Mouse (Mus musculus) forebrain, embryonic 11.5 days (tissue): ENCODE results near the gene Orm3. TPM values are rescaled to one million over a fixed set of nuclear protein-coding genes. Genes with fewer than 3 reads are reported as not detected.

Source experiments
- ATAC-seq: fragments of 200-750 bp; cut with Nextera tagmentation; replicated peaks from 2 replicates; pipeline ENCODE4 v1.8.0; 2017; ENCODE audit warnings: moderate TSS enrichment; ENCODE audit not compliant: low FRiP score
- DNase-seq: peaks from one replicate; pipeline ENCODE4 v3.0.0-alpha.2; 2017; ENCODE audit warnings: low spot score
- H3K27ac ChIP-seq: fragments of 300-500 bp; sonication (generic); 2 replicates; pipeline ENCODE4 v1.5.1; 2014; ENCODE audit warnings: low read depth, low read length
- H3K27me3 ChIP-seq: fragments of 300-500 bp; sonication (generic); 2 replicates; pipeline ENCODE4 v1.6.1; 2014; ENCODE audit warnings: mild to moderate bottlenecking, low read length, mixed read lengths; ENCODE audit not compliant: control insufficient read depth, insufficient read depth
- H3K36me3 ChIP-seq: fragments of 300-500 bp; sonication (generic); 2 replicates; pipeline ENCODE4 v1.6.1; 2014; ENCODE audit warnings: mild to moderate bottlenecking, low read length, moderate library complexity, mixed read lengths; ENCODE audit not compliant: control insufficient read depth, insufficient read depth
- H3K4me1 ChIP-seq: fragments of 300-500 bp; sonication (generic); replicated peaks from 2 replicates; pipeline ENCODE4 v1.6.1; 2014; ENCODE audit warnings: low read length, mixed read lengths; ENCODE audit not compliant: control insufficient read depth, insufficient read depth
- H3K4me2 ChIP-seq: fragments of 300-500 bp; sonication (generic); 2 replicates; pipeline ENCODE4 v1.6.1; 2014; ENCODE audit warnings: low read depth, mild to moderate bottlenecking, low read length, moderate library complexity, mixed read lengths; ENCODE audit not compliant: severe bottlenecking
- H3K4me3 ChIP-seq: fragments of 300-500 bp; sonication (generic); 2 replicates; pipeline ENCODE4 v1.5.1; 2014; ENCODE audit warnings: low read depth, low read length
- H3K9ac ChIP-seq: fragments of 300-500 bp; sonication (generic); 2 replicates; pipeline ENCODE4 v1.6.1; 2014; ENCODE audit warnings: low read length
- H3K9me3 ChIP-seq: fragments of 300-500 bp; sonication (generic); 2 replicates; pipeline ENCODE4 v1.6.1; 2016; ENCODE audit warnings: low read length, mixed read lengths; ENCODE audit not compliant: control insufficient read depth
- WGBS: fragments of 180-500 bp; shearing (Covaris S2); extraction: QIAGEN DNeasy Blood & Tissue Kit; methylation state at CpG from one replicate; pipeline ENCODE4 v1.1.7; 2014; 5-methylcytosine and 5-hydroxymethylcytosine counted together
- polyA plus RNA-seq: library from polyadenylated mRNA; unstranded; fragments of >200 nt; fragmentation: Nextera tagmentation; extraction: Ambion mirVana; gene quantifications from 2 replicates; pipeline ENCODE4 v1.2.1, GENCODE M21; 2014

Orm3 gene
- polyA plus RNA-seq, 1 experiment from 2014 or later: not detected

GRCm38 (mm10) chr4:63356981-63357570, 1.1 kb downstream of the Orm3 start:
- H3K9ac ChIP-seq: no peak overlapping the region
- no peak for DNase-seq
- no peaks in the 10 kb centered on the region for H3K4me1 ChIP-seq
- no peak for ATAC-seq
- H3K27me3 ChIP-seq: no peaks in the 10 kb centered on the region
- no peak overlapping the region for H3K4me2 ChIP-seq
- H3K4me3 ChIP-seq: no peak overlapping the region
- no peaks in the 10 kb centered on the region for H3K9me3 ChIP-seq
- WGBS: 61% methylated on average over 2 of the region's 2 CpGs
- no peaks in the 10 kb centered on the region for H3K36me3 ChIP-seq
- no peak overlapping the region for H3K27ac ChIP-seq

DNA sequence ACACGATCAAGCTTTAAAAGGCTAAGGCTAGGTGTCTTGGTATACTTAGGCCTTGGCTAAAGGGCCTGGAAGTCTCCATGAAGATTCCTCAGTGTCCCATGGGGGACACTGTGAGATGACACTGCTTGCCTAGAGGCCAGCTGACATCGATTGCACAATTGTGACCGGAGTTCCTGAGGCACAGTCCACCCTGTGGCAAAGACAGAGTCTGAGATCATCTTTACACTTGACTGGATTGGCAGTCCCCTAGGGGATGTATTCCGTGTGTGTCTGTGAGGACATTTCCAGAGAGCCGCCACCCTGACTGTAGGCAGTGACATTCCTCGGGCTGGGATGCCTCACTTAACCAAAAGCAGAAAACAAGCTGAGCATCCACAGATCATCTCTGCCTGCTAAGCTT, 3.9 kb downstream of the Orm3 start:
- no peak for DNase-seq
- WGBS: 84% methylated on average over 6 of the region's 6 CpGs
- no peak overlapping the region for H3K27ac ChIP-seq
- no peak overlapping the region for H3K4me3 ChIP-seq
- no peak overlapping the region for H3K9ac ChIP-seq
- no peaks in the 10 kb centered on the region for H3K9me3 ChIP-seq
- no peaks in the 10 kb centered on the region for H3K27me3 ChIP-seq
- ATAC-seq: no peak
- no peaks in the 10 kb centered on the region for H3K4me1 ChIP-seq
- no peaks in the 10 kb centered on the region for H3K36me3 ChIP-seq
- no peak overlapping the region for H3K4me2 ChIP-seq

GRCm38 (mm10) chr4:63362150-63362549, 6.2 kb downstream of the Orm3 start, which contains the start of gene Orm2:
Orm2 (plus strand) TSS chr4:63362449.
- no peaks in the 10 kb centered on the region for H3K27me3 ChIP-seq
- no peak within 1 kb of the TSS for H3K4me3 ChIP-seq
- no peak for ATAC-seq
- no peaks in the 10 kb centered on the region for H3K4me1 ChIP-seq
- no peak within 1 kb of the TSS for H3K9ac ChIP-seq
- no peak within 1 kb of the TSS for H3K27ac ChIP-seq
- WGBS: 91% methylated on average over 5 of the region's 5 CpGs
- H3K9me3 ChIP-seq: no peaks in the 10 kb centered on the region
- no peak within 1 kb of the TSS for H3K4me2 ChIP-seq
- DNase-seq: no peak
- no peaks in the 10 kb centered on the region for H3K36me3 ChIP-seq

GRCm38 (mm10) chr4:63368577-63368976, 12.6 kb downstream of the Orm3 start:
- ATAC-seq: peak; percentile 80
- H3K27me3 ChIP-seq: no peaks in the 10 kb centered on the region
- peak; percentile 90 for DNase-seq
- WGBS: 18% methylated on average over 4 of the region's 4 CpGs
- no peak overlapping the region for H3K27ac ChIP-seq
- H3K4me2 ChIP-seq: no peak overlapping the region
- H3K9ac ChIP-seq: no peak overlapping the region
- no peaks in the 10 kb centered on the region; the same call in 1 of the 2 replicates for H3K36me3 ChIP-seq
- H3K4me3 ChIP-seq: no peak overlapping the region
- no peaks in the 10 kb centered on the region for H3K9me3 ChIP-seq
- H3K4me1 ChIP-seq: no peaks in the 10 kb centered on the region

GRCm38 (mm10) chr4:63370897-63371296, 14.9 kb downstream of the Orm3 start:
- H3K36me3 ChIP-seq: no peaks in the 10 kb centered on the region; the same call in 1 of the 2 replicates
- H3K9ac ChIP-seq: no peak overlapping the region
- no peak overlapping the region for H3K4me3 ChIP-seq
- no peak overlapping the region for H3K4me2 ChIP-seq
- H3K4me1 ChIP-seq: no peaks in the 10 kb centered on the region
- ATAC-seq: no peak
- H3K9me3 ChIP-seq: no peaks in the 10 kb centered on the region
- no peak for DNase-seq
- WGBS: 38% methylated on average over 7 of the region's 7 CpGs
- no peaks in the 10 kb centered on the region for H3K27me3 ChIP-seq
- H3K27ac ChIP-seq: no peak overlapping the region

DNA sequence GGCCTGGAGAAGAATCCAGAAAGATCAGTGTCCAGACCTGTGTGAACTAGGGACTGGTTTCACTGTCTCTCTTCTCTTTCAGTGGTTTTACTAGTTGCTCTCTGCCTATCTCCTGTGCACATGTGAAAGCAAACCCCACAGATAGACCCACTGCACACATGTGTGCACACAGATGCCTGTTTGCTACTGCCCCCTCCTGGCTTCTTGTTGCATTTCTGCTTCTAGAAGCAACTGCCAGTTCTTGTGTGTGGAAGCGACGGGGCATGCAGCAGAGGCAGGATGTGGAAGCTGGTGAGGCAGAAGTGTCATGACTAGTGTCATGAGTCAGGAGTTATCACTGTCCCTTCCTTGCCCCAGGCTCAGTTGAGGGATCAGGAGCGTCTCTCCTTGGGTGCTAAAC, 15.9 kb downstream of the Orm3 start:
- H3K4me3 ChIP-seq: no peak overlapping the region
- 72% methylated on average over 3 of the region's 3 CpGs for WGBS
- H3K36me3 ChIP-seq: no peaks in the 10 kb centered on the region; the same call in 1 of the 2 replicates
- no peak overlapping the region for H3K27ac ChIP-seq
- no peak overlapping the region for H3K9ac ChIP-seq
- H3K4me2 ChIP-seq: no peak overlapping the region
- DNase-seq (no peak), ATAC-seq (no peak)
- H3K4me1 ChIP-seq: no peaks in the 10 kb centered on the region
- H3K9me3 ChIP-seq: no peaks in the 10 kb centered on the region
- no peaks in the 10 kb centered on the region for H3K27me3 ChIP-seq

- 95% methylated on average over 8 of the region's 8 CpGs for WGBS
- Histone ChIP-seq H3K9ac (no peak overlapping the region), H3K4me3 (no peak overlapping the region), H3K36me3 (peaks cover 2% of the 10 kb centered on the region; the same call in 1 of the 2 replicates), H3K4me1 (no peaks in the 10 kb centered on the region), H3K4me2 (no peak overlapping the region), H3K9me3 (no peaks in the 10 kb centered on the region), H3K27me3 (no peaks in the 10 kb centered on the region), H3K27ac (no peak overlapping the region)
- DNase-seq (no peak), ATAC-seq (no peak)
These were observed 17.4 kb downstream of the Orm3 start for GRCm38 (mm10) chr4:63373404-63373803.

- DNase-seq (no peak), ATAC-seq (no peak)
- Histone ChIP-seq H3K9ac (no peak overlapping the region), H3K4me1 (no peaks in the 10 kb centered on the region), H3K4me3 (no peak overlapping the region), H3K4me2 (no peak overlapping the region), H3K27me3 (no peaks in the 10 kb centered on the region), H3K36me3 (peaks cover 2% of the 10 kb centered on the region; the same call in 1 of the 2 replicates), H3K9me3 (no peaks in the 10 kb centered on the region), H3K27ac (no peak overlapping the region)
- 88% methylated on average over 12 of the region's 12 CpGs for WGBS
These were observed 18.4 kb downstream of the Orm3 start for GRCm38 (mm10) chr4:63374331-63374730.

- no peak overlapping the region for H3K27ac ChIP-seq
- H3K27me3 ChIP-seq: no peaks in the 10 kb centered on the region
- DNase-seq: no peak
- H3K4me2 ChIP-seq: no peak overlapping the region
- WGBS: 85% methylated on average over 1 of the region's 1 CpGs
- H3K9ac ChIP-seq: no peak overlapping the region
- no peaks in the 10 kb centered on the region for H3K4me1 ChIP-seq
- no peak overlapping the region for H3K4me3 ChIP-seq
- peaks cover 2% of the 10 kb centered on the region; the same call in 1 of the 2 replicates for H3K36me3 ChIP-seq
- H3K9me3 ChIP-seq: no peaks in the 10 kb centered on the region
- no peak for ATAC-seq
These were observed 19.4 kb downstream of the Orm3 start for GRCm38 (mm10) chr4:63375367-63375766.
